Mouse (Mus musculus) forebrain, embryonic 13.5 days (tissue): ENCODE measurements around the gene Ppil3. TPM values are rescaled to one million over a fixed set of nuclear protein-coding genes. Genes with fewer than 3 reads are reported as not detected.

ENCODE experiments used
- ATAC-seq: fragments of 200-750 bp; cut with Nextera tagmentation; 2 replicates; pipeline ENCODE4 v1.8.0; 2017
- H3K27ac ChIP-seq: fragments of 300-500 bp; sonication (generic); 2 replicates; pipeline ENCODE4 v1.5.1; 2015; ENCODE audit warnings: inconsistent platforms, mild to moderate bottlenecking, moderate library complexity
- H3K27me3 ChIP-seq: fragments of 300-500 bp; sonication (generic); 2 replicates; pipeline ENCODE4 v1.6.1; 2015; ENCODE audit warnings: mild to moderate bottlenecking, inconsistent platforms
- H3K36me3 ChIP-seq: fragments of 300-500 bp; sonication (generic); 2 replicates; pipeline ENCODE4 v1.6.1; 2015; ENCODE audit warnings: mild to moderate bottlenecking, inconsistent platforms; ENCODE audit not compliant: poor library complexity, severe bottlenecking
- H3K4me1 ChIP-seq: fragments of 300-500 bp; sonication (generic); 2 replicates; pipeline ENCODE4 v1.6.1; 2015; ENCODE audit warnings: inconsistent platforms
- H3K4me2 ChIP-seq: fragments of 300-500 bp; sonication (generic); 2 replicates; pipeline ENCODE4 v1.6.1; 2015; ENCODE audit warnings: inconsistent platforms, mild to moderate bottlenecking, moderate library complexity
- H3K4me3 ChIP-seq: fragments of 300-500 bp; sonication (generic); 2 replicates; pipeline ENCODE4 v1.5.1; 2015; ENCODE audit warnings: mild to moderate bottlenecking, inconsistent platforms
- H3K9ac ChIP-seq: fragments of 300-500 bp; sonication (generic); 2 replicates; pipeline ENCODE4 v1.6.1; 2015; ENCODE audit warnings: mild to moderate bottlenecking, inconsistent platforms
- H3K9me3 ChIP-seq: fragments of 300-500 bp; sonication (generic); replicated peaks from 2 replicates; pipeline ENCODE4 v1.6.1; 2016; ENCODE audit warnings: inconsistent platforms
- WGBS: fragments of 180-500 bp; shearing (Covaris S2); methylation state at CpG from one replicate; pipeline ENCODE4 v1.1.7; 2015; 5-methylcytosine and 5-hydroxymethylcytosine counted together
- polyA plus RNA-seq: library from polyadenylated mRNA; unstranded; fragments of >200 nt; fragmentation: Nextera tagmentation; extraction: Ambion mirVana; gene quantifications from 2 replicates; pipeline ENCODE4 v1.2.1, GENCODE M21; 2015

Gene Ppil3
- polyA plus RNA-seq: 54.2 and 54.6 TPM in 2 replicates

DNA sequence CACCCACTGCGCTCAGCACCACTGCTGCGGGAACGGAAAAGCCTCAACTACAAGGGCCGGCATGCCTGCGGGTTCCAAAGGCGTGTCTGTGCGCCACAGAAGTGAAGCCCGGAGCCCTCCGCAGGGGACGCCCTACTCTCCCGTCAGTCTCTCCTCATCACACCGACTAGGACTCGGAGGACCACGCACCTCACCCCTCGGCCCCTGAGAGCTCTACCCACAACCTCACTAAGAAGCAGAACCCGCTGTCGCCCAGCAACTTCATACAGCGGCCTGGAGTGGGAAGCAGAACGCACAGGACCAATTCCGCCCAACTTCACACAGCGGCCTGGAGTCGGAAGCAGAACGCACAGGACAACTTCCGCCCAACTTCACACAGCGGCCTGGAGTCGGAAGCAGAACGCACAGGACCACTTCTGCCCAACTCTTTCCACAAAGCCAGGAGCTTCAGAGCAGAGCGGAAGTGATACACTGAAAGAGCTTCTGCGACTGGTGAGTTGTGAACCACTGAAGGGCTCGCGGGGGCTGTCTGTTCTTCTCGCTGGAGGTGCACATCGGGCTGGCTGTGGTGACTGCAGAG is at the start of gene Ppil3, which contains the start of gene Nif3l1:
Gene Ppil3 (minus strand): TSS at position 344 of the 580 bp plus-strand sequence.
Gene Nif3l1 (plus strand): TSS at position 9 of the 580 bp plus-strand sequence.
- no peaks in the 10 kb centered on the region for H3K27me3 ChIP-seq
- under 1% methylated on average over 33 of the region's 33 CpGs for WGBS
- peaks cover 34% of the 10 kb centered on the region for H3K36me3 ChIP-seq
- peak within 1 kb of the TSS; percentile 68 for H3K4me3 ChIP-seq
- H3K9ac ChIP-seq: peak within 1 kb of the TSS; percentile 85
- peak; percentile 97 for ATAC-seq
- H3K27ac ChIP-seq: peak within 1 kb of the TSS; percentile 88
- no peaks in the 10 kb centered on the region for H3K9me3 ChIP-seq
- H3K4me2 ChIP-seq: peak within 1 kb of the TSS; percentile 69
- H3K4me1 ChIP-seq: peaks cover 20% of the 10 kb centered on the region

DNA sequence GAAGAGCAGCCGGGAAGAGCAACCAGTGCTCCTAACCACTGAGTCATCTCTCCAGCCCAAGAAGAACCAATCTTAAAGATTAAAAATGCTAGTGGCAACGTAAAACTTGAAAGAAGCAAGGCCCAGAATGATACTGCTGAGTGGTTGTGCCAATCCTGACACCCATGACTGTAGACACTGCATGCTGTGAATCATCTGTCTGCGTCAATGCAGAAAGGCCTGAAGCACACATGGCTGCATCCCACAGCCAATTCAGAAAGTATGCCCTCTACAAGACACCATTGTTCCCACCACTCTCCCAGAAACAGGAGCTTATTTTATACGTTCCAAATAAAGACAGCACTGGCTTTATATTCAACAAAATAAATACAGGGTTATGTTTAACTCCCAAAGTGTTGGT is 37.4 kb upstream of the Ppil3 start:
- Histone ChIP-seq H3K27me3 (no peaks in the 10 kb centered on the region), H3K4me3 (no peak overlapping the region), H3K36me3 (peaks cover 85% of the 10 kb centered on the region), H3K4me1 (no peaks in the 10 kb centered on the region), H3K27ac (no peak overlapping the region), H3K9me3 (no peaks in the 10 kb centered on the region), H3K9ac (no peak overlapping the region), H3K4me2 (no peak overlapping the region)
- no peak for ATAC-seq
- WGBS: 95% methylated on average over 4 of the region's 4 CpGs

DNA sequence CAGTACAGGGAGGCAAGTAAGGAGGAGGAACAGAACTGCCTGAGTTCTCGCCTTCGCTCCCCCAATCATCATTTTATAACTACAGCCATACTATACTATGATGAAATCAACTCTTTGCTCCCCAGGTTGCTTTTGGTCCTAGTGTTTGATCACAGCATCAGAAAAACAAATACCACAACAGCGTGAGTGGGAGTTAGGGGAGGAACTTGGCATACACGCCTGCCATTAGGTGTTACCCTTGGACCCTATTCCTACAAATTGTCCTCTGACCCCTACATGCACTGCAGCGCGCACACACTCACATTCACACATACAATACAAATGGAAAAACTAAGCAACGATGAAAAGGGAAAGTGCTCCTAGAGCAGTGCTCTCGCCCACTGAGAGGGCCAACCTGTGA is 30.4 kb upstream of the Ppil3 start:
- Histone ChIP-seq H3K9ac (no peak overlapping the region), H3K9me3 (no peaks in the 10 kb centered on the region), H3K27me3 (no peaks in the 10 kb centered on the region), H3K36me3 (peaks cover 82% of the 10 kb centered on the region), H3K4me1 (no peaks in the 10 kb centered on the region), H3K27ac (no peak overlapping the region), H3K4me3 (no peak overlapping the region), H3K4me2 (no peak overlapping the region)
- ATAC-seq: no peak
- 96% methylated on average over 8 of the region's 8 CpGs for WGBS

DNA sequence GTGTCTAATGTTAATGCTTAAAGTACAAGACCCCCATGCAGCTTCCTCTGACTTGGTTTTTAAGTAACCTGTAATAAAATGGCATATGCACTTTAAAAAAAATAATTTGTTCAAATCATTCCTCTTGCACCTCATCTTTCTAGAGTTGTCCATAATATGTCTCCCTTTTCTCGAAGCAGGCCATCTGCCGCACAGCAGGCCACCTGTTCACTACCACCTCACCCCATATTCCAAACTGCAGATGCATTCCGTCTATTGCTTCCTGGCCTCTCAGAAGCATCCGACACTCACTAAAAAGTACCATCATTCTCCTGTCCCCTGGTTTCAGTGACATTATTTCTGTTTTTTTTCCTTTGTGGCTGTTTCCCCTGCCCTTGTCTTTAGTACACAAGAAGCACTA is 20.3 kb upstream of the Ppil3 start:
- WGBS: 96% methylated on average over 4 of the region's 4 CpGs
- ATAC-seq: no peak
- Histone ChIP-seq H3K27me3 (no peaks in the 10 kb centered on the region), H3K4me1 (no peaks in the 10 kb centered on the region), H3K36me3 (peaks cover 90% of the 10 kb centered on the region), H3K27ac (no peak overlapping the region), H3K9ac (no peak overlapping the region), H3K4me3 (no peak overlapping the region), H3K4me2 (no peak overlapping the region), H3K9me3 (no peaks in the 10 kb centered on the region)

DNA sequence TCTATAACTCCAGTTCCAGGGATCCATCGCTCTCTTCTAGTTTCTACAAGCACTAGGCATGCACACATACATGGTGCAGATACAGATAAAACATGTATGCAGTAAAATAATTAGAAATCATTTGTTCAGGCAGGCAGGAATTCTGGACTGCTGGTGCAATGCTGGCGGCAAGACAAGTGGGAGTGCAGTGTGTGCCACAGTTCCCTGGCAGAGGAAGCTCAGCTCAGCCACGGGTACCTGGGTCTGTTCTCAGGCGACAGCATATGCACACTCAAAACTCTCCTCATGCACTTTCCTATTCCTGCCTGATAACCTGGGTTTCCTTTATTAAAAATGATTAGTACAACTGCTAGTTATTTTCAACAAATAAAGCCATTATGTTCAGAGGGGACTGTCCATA is 19.8 kb upstream of the Ppil3 start:
- Histone ChIP-seq H3K4me1 (no peaks in the 10 kb centered on the region), H3K27ac (no peak overlapping the region), H3K9me3 (no peaks in the 10 kb centered on the region), H3K4me3 (no peak overlapping the region), H3K36me3 (peaks cover 90% of the 10 kb centered on the region), H3K9ac (no peak overlapping the region), H3K4me2 (no peak overlapping the region), H3K27me3 (no peaks in the 10 kb centered on the region)
- 89% methylated on average over 4 of the region's 4 CpGs for WGBS
- no peak for ATAC-seq

DNA sequence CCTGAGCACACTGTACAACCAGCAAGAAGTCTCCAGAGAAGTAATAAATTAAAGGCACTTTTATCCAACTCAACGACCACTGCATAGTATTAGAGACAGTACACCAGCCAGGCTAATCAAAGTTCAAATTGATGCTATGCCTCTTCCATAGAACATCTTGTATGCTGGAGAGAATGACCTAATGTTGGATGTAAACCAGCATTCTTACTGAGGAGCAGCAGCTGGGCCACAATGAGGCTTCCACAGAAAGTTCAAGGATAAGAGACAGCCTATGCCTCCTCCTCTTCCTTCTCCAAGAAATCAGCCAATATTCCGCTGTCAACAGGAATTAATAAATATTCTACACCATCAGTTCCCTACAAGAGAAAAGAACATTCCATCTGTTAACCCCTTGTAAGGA is 18.6 kb upstream of the Ppil3 start:
- Histone ChIP-seq H3K9ac (no peak overlapping the region), H3K4me2 (no peak overlapping the region), H3K27ac (no peak overlapping the region), H3K36me3 (peaks cover 90% of the 10 kb centered on the region), H3K4me3 (no peak overlapping the region), H3K27me3 (no peaks in the 10 kb centered on the region), H3K4me1 (no peaks in the 10 kb centered on the region), H3K9me3 (no peaks in the 10 kb centered on the region)
- 92% methylated on average over 2 of the region's 2 CpGs for WGBS
- ATAC-seq: no peak

DNA sequence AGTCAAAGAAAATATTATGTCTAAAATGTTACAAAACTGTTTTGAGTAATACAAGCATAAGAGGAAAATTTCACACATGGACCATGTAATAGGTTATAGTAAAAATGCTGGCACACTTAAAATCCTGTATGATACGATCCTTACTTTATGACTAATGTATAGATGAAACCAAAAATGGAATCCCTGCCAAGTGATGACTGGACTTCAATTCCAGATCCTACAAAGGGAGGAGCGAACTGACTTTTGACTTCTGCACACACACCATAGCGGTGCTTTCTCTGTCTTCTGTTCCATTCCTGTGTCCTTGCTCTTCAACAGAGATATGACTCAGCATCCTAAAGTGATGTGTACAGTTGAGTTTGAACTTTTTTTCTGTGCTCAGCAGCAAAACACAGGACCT is 15.3 kb upstream of the Ppil3 start:
- WGBS: 94% methylated on average over 3 of the region's 3 CpGs
- no peak overlapping the region for H3K4me3 ChIP-seq
- H3K27me3 ChIP-seq: no peaks in the 10 kb centered on the region
- H3K27ac ChIP-seq: no peak overlapping the region
- no peaks in the 10 kb centered on the region for H3K4me1 ChIP-seq
- ATAC-seq: no peak
- H3K9me3 ChIP-seq: no peaks in the 10 kb centered on the region
- H3K4me2 ChIP-seq: no peak overlapping the region
- no peak overlapping the region for H3K9ac ChIP-seq
- H3K36me3 ChIP-seq: peaks cover 96% of the 10 kb centered on the region

DNA sequence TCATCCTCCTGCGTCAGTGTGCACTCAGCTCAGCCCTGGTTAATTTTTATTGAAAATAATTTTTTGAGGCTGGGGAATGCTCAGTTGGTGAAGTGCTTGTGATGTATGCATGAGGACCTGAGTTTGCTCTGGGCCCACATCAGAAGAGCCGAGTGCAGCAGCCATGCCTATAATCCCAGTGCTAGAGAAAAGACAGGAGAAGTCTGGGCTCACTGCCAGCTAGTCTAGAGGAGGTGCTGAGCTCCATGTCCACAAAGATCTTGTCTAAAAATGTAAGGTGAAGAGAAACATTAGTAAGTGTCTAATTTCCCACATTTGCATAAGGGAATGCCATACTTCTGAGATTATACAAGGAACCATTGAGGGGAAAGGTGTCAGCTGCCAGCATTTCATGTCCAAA is 13.6 kb upstream of the Ppil3 start:
- no peak for ATAC-seq
- H3K4me3 ChIP-seq: no peak overlapping the region
- no peak overlapping the region for H3K27ac ChIP-seq
- no peaks in the 10 kb centered on the region for H3K9me3 ChIP-seq
- WGBS: 69% methylated on average over 2 of the region's 2 CpGs
- no peak overlapping the region for H3K4me2 ChIP-seq
- H3K27me3 ChIP-seq: no peaks in the 10 kb centered on the region
- peaks cover 97% of the 10 kb centered on the region for H3K36me3 ChIP-seq
- H3K4me1 ChIP-seq: no peaks in the 10 kb centered on the region
- no peak overlapping the region for H3K9ac ChIP-seq

DNA sequence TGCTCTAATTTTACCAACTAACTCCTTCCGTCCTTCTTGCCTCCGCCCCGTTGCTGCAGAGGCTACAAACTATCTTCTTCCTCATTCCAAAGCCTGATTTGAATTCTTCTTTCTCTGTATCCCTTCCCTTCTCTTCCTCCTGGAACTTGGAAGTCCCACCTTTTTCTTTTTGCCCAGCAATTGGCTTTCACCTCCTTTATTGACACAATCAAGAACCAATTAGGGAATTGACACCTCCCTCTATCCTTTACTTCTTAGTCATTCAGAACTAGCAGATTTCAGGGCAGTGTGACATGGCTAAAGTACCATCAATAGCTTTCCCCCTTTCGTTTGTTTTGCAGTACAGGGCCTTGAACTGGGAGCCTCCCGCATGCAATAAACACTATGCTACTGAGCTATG is 12.9 kb upstream of the Ppil3 start:
- ATAC-seq: no peak
- H3K36me3 ChIP-seq: peaks cover 97% of the 10 kb centered on the region
- 91% methylated on average over 5 of the region's 5 CpGs for WGBS

DNA sequence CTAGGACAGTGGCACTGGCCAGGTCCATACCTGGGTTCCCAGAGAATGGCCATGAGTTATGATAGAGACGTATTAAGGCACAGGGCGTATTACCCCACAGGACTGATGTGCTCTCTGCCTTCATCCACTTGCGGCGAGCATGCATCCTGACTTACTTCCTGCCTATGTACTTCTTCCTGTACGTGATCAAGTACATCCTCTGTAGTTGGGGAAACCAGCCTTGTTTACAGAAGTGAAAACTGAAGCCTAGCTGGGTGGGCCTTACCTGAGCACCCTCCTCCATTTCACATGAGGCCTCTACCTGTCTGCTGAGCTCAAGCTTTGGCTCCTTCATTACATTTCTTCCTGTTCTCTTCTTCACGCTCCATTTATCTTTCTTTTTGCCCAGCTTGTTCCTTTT is 9.0 kb upstream of the Ppil3 start:
- Histone ChIP-seq H3K36me3 (peaks cover 90% of the 10 kb centered on the region), H3K4me3 (no peak overlapping the region), H3K27me3 (no peaks in the 10 kb centered on the region), H3K27ac (no peak overlapping the region), H3K4me2 (no peak overlapping the region), H3K9me3 (no peaks in the 10 kb centered on the region), H3K4me1 (no peaks in the 10 kb centered on the region), H3K9ac (no peak overlapping the region)
- WGBS: 94% methylated on average over 6 of the region's 6 CpGs
- no peak for ATAC-seq

More for the DNA sequence above, 12.9 kb upstream of the Ppil3 start:
- no peak overlapping the region for H3K4me3 ChIP-seq
- H3K4me1 ChIP-seq: no peaks in the 10 kb centered on the region
- H3K4me2 ChIP-seq: no peak overlapping the region
- no peaks in the 10 kb centered on the region for H3K9me3 ChIP-seq
- no peaks in the 10 kb centered on the region for H3K27me3 ChIP-seq
- no peak overlapping the region for H3K27ac ChIP-seq
- no peak overlapping the region for H3K9ac ChIP-seq

DNA sequence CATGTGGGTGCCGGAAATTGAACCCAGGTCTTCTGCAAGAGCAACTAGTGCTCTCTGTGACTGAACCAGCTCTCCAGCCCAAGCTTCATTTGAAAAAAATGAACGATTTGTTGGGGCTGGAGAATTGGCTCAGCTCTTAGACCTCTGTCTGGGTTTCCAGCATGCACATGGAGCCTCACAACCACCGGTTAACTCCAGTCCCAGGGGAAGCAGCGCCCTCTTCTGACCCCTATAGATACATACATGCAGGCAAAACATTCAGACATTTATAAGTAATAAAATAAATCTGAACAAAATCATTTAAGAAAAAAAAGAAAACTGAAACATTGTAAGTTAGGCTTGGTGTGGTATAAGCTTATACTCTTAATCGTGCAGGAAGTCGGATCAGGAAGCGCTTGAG is 3.1 kb upstream of the Ppil3 start:
- H3K27ac ChIP-seq: no peak overlapping the region
- no peak for ATAC-seq
- H3K9me3 ChIP-seq: no peaks in the 10 kb centered on the region
- WGBS: 92% methylated on average over 7 of the region's 7 CpGs
- H3K4me1 ChIP-seq: peaks cover 20% of the 10 kb centered on the region
- peaks cover 51% of the 10 kb centered on the region for H3K36me3 ChIP-seq
- no peak overlapping the region for H3K9ac ChIP-seq
- H3K4me2 ChIP-seq: no peak overlapping the region
- no peaks in the 10 kb centered on the region for H3K27me3 ChIP-seq
- H3K4me3 ChIP-seq: no peak overlapping the region

DNA sequence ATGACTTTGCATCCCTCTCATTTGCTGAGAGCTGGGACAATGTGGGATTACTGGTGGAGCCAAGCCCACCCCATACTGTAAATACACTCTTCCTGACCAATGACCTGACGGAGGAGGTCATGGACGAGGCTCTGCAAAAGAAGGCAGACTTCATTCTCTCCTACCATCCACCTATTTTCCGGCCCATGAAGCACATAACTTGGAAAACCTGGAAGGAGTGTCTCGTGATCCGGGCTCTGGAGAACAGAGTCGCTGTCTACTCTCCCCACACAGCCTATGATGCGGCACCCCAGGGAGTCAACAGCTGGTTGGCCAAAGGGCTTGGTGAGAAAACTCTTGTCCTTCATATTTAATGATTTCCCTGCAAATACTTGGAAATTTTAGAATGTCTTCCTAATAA is 2.5 kb upstream of the Ppil3 start:
- Histone ChIP-seq H3K36me3 (peaks cover 45% of the 10 kb centered on the region), H3K4me2 (no peak overlapping the region), H3K4me1 (peaks cover 20% of the 10 kb centered on the region), H3K9me3 (no peaks in the 10 kb centered on the region), H3K27ac (no peak overlapping the region), H3K9ac (no peak overlapping the region), H3K4me3 (no peak overlapping the region), H3K27me3 (no peaks in the 10 kb centered on the region)
- WGBS: 97% methylated on average over 7 of the region's 7 CpGs
- no peak for ATAC-seq

DNA sequence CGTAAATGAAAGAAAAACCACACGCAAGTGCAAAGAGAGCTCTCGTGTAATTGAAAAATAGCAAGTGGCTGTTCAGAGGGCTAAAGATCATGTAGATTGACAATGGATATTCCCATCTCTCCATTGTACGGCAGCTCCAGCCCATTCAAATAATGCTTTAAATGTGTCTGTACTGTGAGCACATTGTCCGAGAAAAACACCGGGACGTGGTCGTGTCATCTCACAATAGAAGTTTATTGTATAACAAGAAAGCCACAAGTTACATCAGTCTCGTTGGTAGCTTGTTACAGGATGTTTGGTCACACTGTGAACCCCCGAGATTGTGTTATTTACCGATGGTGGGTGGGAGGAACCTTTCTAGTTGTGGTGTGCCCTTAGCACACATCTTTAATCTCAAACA is 575 bp upstream of the Ppil3 start:
- Histone ChIP-seq H3K4me2 (peak overlapping the region; percentile 69), H3K4me3 (peak overlapping the region; percentile 68), H3K4me1 (peaks cover 20% of the 10 kb centered on the region), H3K9me3 (no peaks in the 10 kb centered on the region), H3K9ac (peak overlapping the region; percentile 85), H3K27me3 (no peaks in the 10 kb centered on the region), H3K27ac (peak overlapping the region; percentile 88), H3K36me3 (peaks cover 36% of the 10 kb centered on the region)
- ATAC-seq: peak; percentile 0
- 4% methylated on average over 11 of the region's 11 CpGs for WGBS
